Mouse (Mus musculus) neural tube, embryonic 14.5 days (tissue): ENCODE measurements around the gene Iglon5. TPM values are rescaled to one million over a fixed set of nuclear protein-coding genes. Genes with fewer than 3 reads are reported as not detected.
A peak's percentile ranks its signal among the peaks of the same experiment; 100 is the strongest.

Source experiments
- ATAC-seq: fragments of 200-750 bp; cut with Nextera tagmentation; 2 replicates; pipeline ENCODE4 v1.8.0; 2017; ENCODE audit warnings: low read depth, mild to moderate bottlenecking, moderate TSS enrichment, moderate library complexity
- H3K27ac ChIP-seq: fragments of 300-500 bp; sonication (generic); 2 replicates; pipeline ENCODE4 v1.5.1; 2014; ENCODE audit warnings: low read depth, mild to moderate bottlenecking, control low read depth, low read length, moderate library complexity, mixed read lengths
- H3K27me3 ChIP-seq: fragments of 300-500 bp; sonication (generic); 2 replicates; pipeline ENCODE4 v1.6.1; 2014; ENCODE audit warnings: low read length; ENCODE audit not compliant: control insufficient read depth, insufficient read depth
- H3K36me3 ChIP-seq: fragments of 300-500 bp; sonication (generic); 2 replicates; pipeline ENCODE4 v1.6.1; 2014; ENCODE audit warnings: low read length, mixed read lengths; ENCODE audit not compliant: control insufficient read depth, insufficient read depth
- H3K4me1 ChIP-seq: fragments of 300-500 bp; sonication (generic); 2 replicates; pipeline ENCODE4 v1.6.1; 2014; ENCODE audit warnings: low read length; ENCODE audit not compliant: control insufficient read depth, insufficient read depth
- H3K4me2 ChIP-seq: fragments of 300-500 bp; sonication (generic); 2 replicates; pipeline ENCODE4 v1.6.1; 2014; ENCODE audit warnings: mild to moderate bottlenecking, low read depth, low read length, control low read depth
- H3K4me3 ChIP-seq: fragments of 300-500 bp; sonication (generic); 2 replicates; pipeline ENCODE4 v1.5.1; 2014; ENCODE audit warnings: low read depth, low read length, control low read depth, mixed read lengths
- H3K9ac ChIP-seq: fragments of 300-500 bp; sonication (generic); replicated peaks from 2 replicates; pipeline ENCODE4 v1.6.1; 2014; ENCODE audit warnings: low read depth, mild to moderate bottlenecking, control low read depth, low read length, mixed read lengths
- H3K9me3 ChIP-seq: fragments of 300-500 bp; sonication (generic); 2 replicates; pipeline ENCODE4 v1.6.1; 2016; ENCODE audit warnings: low read length; ENCODE audit not compliant: control insufficient read depth
- WGBS: fragments of 180-500 bp; shearing (Covaris S2); extraction: QIAGEN DNeasy Blood & Tissue Kit; methylation state at CpG from one replicate; pipeline ENCODE4 v1.1.7; 2014; 5-methylcytosine and 5-hydroxymethylcytosine counted together
- polyA plus RNA-seq: library from polyadenylated mRNA; unstranded; fragments of >200 nt; fragmentation: Nextera tagmentation; extraction: Ambion mirVana; gene quantifications from 2 replicates; pipeline ENCODE4 v1.2.1, GENCODE M21; 2014

Gene Iglon5
- polyA plus RNA-seq, 1 experiment from 2014 or later, result 14.6 TPM

DNA sequence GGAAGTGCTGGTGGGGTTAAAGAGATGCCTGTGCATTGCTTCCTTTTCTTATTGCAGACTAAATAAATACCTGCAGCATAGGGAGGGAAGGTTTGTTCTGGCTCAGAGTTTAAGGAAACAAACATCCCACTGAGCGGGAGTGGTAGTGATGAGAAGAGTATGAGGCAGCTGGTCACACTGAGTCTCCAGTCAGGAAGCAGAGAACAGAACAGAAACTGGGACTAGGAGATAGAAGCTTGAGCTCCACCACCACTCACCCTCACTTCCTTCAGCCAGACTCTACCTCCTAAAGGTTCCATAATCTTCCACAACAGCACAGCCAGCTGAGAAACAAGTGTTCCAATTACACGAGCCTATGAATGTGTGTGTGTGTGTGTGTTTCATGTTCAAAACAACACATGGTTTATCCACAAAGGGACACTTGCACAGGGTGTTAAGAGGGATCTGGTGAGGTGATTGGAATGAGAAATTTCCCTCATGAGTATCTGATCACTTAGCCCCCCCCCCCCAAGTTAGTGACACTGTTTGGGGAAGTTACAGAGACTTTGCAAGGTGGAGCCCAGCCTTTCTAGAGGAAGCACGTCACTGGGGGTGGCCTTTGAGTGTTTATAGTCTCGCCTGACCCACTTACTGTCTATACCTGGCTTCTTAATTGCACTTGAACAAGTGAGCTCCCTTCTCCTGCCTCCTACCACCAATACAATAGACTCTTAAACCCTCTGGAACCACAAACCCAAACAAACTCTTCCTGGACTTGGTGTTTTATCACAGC is 22.0 kb upstream of the Iglon5 start:
- no peak for ATAC-seq
- Histone ChIP-seq H3K9me3 (no peaks in the 10 kb centered on the region), H3K4me2 (no peak overlapping the region)

GRCm38 (mm10) chr7:43495343-43496021 is 5.6 kb upstream of the Iglon5 start:
- Histone ChIP-seq H3K4me3 (no peak overlapping the region), H3K9me3 (no peaks in the 10 kb centered on the region), H3K4me2 (no peak overlapping the region; the same call in 1 of the 2 replicates), H3K27ac (no peak overlapping the region), H3K9ac (no peak overlapping the region), H3K4me1 (no peaks in the 10 kb centered on the region), H3K27me3 (no peaks in the 10 kb centered on the region), H3K36me3 (no peaks in the 10 kb centered on the region)
- peak; percentile 75; the same call in 1 of the 2 replicates for ATAC-seq
- WGBS, result 11% methylated on average over 21 of the region's 21 CpGs

More for the DNA sequence above, 22.0 kb upstream of the Iglon5 start:
- no peak overlapping the region for H3K27ac ChIP-seq
- no peak overlapping the region for H3K4me3 ChIP-seq
- no peak overlapping the region for H3K9ac ChIP-seq
- WGBS, result 50% methylated on average over 4 of the region's 4 CpGs
- no peaks in the 10 kb centered on the region for H3K4me1 ChIP-seq
- H3K36me3 ChIP-seq, result no peaks in the 10 kb centered on the region
- no peaks in the 10 kb centered on the region for H3K27me3 ChIP-seq

- Histone ChIP-seq H3K36me3 (no peaks in the 10 kb centered on the region), H3K9ac (peak overlapping the region; percentile 95; the same call in 1 of the 2 replicates), H3K4me3 (peak overlapping the region; percentile 59), H3K9me3 (no peaks in the 10 kb centered on the region), H3K4me1 (peaks cover 6% of the 10 kb centered on the region; the same call in 1 of the 2 replicates), H3K27me3 (no peaks in the 10 kb centered on the region), H3K27ac (no peak overlapping the region), H3K4me2 (peak overlapping the region; percentile 66; the same call in 1 of the 2 replicates)
- WGBS, result 71% methylated on average over 9 of the region's 9 CpGs
- peak; percentile 6; the same call in 1 of the 2 replicates for ATAC-seq
Measured at GRCm38 (mm10) chr7:43490861-43491260, 986 bp upstream of the Iglon5 start.

- WGBS, result 1% methylated on average over 9 of the region's 13 CpGs
- H3K9ac ChIP-seq, result peak overlapping the region; percentile 95
- no peaks in the 10 kb centered on the region for H3K27me3 ChIP-seq
- peak overlapping the region; percentile 59 for H3K4me3 ChIP-seq
- H3K4me2 ChIP-seq, result peak overlapping the region; percentile 66
- H3K27ac ChIP-seq, result peak overlapping the region; percentile 85
- H3K9me3 ChIP-seq, result no peaks in the 10 kb centered on the region
- peaks cover 6% of the 10 kb centered on the region; the same call in 1 of the 2 replicates for H3K4me1 ChIP-seq
- H3K36me3 ChIP-seq, result no peaks in the 10 kb centered on the region
- peak; percentile 89 for ATAC-seq
Measured at GRCm38 (mm10) chr7:43490182-43490584, 308 bp upstream of the Iglon5 start.

DNA sequence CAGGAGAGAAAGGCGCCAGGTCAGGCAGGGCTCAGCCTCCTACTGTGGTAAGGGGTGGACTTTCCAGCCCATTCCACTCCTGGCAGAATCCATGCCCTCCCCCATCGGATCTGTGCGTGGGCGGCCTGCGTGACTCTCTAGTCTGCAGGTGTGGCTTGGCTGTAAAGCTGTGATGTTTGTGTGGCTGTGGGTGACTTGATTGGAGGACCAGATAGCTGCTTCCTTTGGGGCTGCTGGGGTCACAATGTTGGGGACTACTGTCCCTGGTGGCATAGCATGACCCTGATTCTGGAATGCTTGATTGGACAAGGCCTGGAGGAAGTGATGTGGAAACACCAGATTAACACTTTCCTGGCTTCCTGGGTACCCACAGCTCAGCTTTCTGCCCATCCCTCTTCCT is 1.2 kb downstream of the Iglon5 start:
- H3K4me2 ChIP-seq, result peak overlapping the region; percentile 66
- WGBS, result 48% methylated on average over 5 of the region's 5 CpGs
- peaks cover 6% of the 10 kb centered on the region; the same call in 1 of the 2 replicates for H3K4me1 ChIP-seq
- no peaks in the 10 kb centered on the region for H3K36me3 ChIP-seq
- H3K27me3 ChIP-seq, result no peaks in the 10 kb centered on the region
- peak overlapping the region; percentile 59 for H3K4me3 ChIP-seq
- H3K9me3 ChIP-seq, result no peaks in the 10 kb centered on the region
- no peak overlapping the region; the same call in 1 of the 2 replicates for H3K9ac ChIP-seq
- H3K27ac ChIP-seq, result peak overlapping the region; percentile 45; the same call in 1 of the 2 replicates
- peak; percentile 10; the same call in 1 of the 2 replicates for ATAC-seq

DNA sequence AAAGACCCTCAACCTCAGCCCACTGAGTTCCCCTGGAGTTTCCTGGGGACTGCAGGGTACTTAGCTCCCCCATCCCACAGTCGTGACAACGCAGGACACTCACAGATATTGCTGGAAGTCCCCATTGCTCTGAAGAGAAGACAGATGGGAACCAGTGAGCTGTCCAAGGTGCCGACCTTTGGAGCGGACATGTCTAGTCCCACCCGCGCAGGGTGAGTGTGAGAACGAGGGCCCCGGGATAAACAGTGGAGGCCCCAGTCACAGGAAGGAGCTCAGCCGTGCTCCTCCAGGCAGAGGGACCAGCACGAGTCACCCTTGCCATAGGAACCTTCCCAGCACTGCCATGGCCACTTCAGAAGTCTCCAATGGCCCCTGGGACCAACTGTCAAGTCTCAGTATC is 6.6 kb downstream of the Iglon5 start:
- Histone ChIP-seq H3K4me3 (no peak overlapping the region), H3K4me2 (no peak overlapping the region), H3K36me3 (no peaks in the 10 kb centered on the region), H3K9me3 (no peaks in the 10 kb centered on the region), H3K27me3 (peaks cover 7% of the 10 kb centered on the region; the same call in 1 of the 2 replicates), H3K9ac (no peak overlapping the region), H3K4me1 (peaks cover 6% of the 10 kb centered on the region; the same call in 1 of the 2 replicates), H3K27ac (no peak overlapping the region)
- ATAC-seq, result no peak
- WGBS, result 23% methylated on average over 10 of the region's 10 CpGs

DNA sequence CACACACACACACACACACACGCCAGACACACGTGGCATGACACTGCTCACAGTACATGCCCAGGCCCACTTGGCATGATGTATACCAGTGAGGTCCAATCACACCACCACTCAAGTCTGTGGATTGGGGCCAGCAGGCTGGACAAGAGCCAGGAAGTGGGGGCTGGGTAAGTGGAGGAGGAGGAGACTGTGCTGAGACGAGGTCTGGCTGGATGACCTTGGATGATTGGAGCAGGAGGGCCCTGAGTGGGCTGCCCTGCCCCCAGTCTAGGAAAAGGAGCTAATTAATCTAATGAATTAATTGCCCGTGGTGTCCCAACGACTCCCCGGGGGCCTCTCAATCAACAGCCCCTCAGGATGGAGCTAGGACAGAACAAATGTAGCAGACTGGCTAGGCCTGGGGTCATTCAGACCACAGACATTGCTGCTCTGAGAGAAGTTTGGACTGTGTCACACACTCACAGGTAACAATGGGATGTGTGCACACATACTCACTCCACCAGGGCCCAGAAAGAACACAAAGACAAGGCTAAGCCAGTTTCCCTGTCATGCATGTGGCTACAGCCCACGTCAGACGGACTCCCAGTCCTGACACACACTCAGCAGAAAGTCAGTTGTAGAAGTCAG is 7.7 kb downstream of the Iglon5 start:
- H3K9ac ChIP-seq, result no peak overlapping the region
- peaks cover 17% of the 10 kb centered on the region for H3K27me3 ChIP-seq
- H3K9me3 ChIP-seq, result no peaks in the 10 kb centered on the region
- ATAC-seq, result peak; percentile 81
- H3K36me3 ChIP-seq, result no peaks in the 10 kb centered on the region
- H3K4me1 ChIP-seq, result peaks cover 6% of the 10 kb centered on the region; the same call in 1 of the 2 replicates
- no peak overlapping the region for H3K4me3 ChIP-seq
- 30% methylated on average over 8 of the region's 8 CpGs for WGBS
- no peak overlapping the region for H3K27ac ChIP-seq
- H3K4me2 ChIP-seq, result no peak overlapping the region

GRCm38 (mm10) chr7:43481191-43481590 is 8.7 kb downstream of the Iglon5 start:
- WGBS, result 75% methylated on average over 3 of the region's 3 CpGs
- Histone ChIP-seq H3K4me1 (peaks cover 6% of the 10 kb centered on the region; the same call in 1 of the 2 replicates), H3K4me3 (no peak overlapping the region), H3K4me2 (no peak overlapping the region), H3K9ac (no peak overlapping the region), H3K27me3 (peaks cover 21% of the 10 kb centered on the region), H3K27ac (no peak overlapping the region), H3K9me3 (no peaks in the 10 kb centered on the region), H3K36me3 (no peaks in the 10 kb centered on the region)
- no peak for ATAC-seq
